Mouse (Mus musculus): ENCODE results near the gene Nup98. TPM values are rescaled to one million over a fixed set of nuclear protein-coding genes. Genes with fewer than 3 reads are reported as not detected.
A peak's percentile ranks its signal among the peaks of the same experiment; 100 is the strongest.

The Nup98 gene
- total RNA-seq, 2 experiments from 2014 or later: 49.4 to 49.7 TPM

DNA sequence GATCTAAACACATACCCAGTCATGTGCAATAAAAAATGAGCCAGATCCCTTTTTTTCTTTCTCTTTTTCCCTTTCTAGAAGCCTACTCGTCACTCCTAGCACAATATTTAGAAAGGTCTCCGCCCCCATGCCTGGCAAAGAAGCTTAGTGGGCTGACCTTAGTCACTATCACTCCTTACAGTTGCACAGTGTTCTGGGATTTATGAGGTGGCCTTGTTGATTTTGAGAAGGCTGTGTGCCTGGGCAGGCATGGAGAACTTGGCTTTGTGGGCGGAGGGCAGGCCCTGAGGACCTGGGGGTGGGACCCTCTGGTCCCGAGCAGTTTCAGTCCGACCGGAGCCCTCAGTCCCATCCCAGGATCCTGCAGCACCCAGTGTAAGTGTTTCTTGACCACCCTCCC is 19.8 kb upstream of the Nup98 start:
- DNase-seq: peak; percentile 55

DNA sequence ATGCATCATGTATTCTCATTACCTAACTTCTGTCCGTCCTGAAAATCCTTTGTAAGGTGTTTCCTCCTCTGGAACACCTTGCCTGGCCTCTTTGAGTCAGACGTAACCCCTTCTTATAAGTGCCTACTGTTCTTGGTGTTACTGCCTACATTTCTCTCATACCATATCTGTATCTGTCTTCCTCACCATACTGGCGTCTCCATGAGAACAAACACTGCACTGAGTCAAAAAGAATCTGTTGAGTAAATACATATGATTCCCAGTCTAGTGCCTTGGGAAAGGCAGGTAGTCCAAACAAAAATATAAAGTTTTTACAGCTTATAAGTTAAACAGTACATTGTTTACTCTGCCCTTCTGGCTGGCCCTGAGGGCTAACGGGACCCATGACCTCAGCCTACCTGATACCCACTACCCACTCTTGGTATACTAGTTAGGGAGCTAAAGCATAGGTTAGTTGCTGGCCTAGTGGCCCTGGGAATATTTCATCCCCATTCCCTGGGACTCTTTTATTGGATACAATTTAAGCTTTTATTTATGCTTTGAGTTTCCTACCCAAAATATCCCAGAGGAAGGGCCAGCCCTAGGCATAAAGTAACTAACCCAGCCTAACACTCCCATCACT is 18.2 kb upstream of the Nup98 start:
- no peak for DNase-seq

DNA sequence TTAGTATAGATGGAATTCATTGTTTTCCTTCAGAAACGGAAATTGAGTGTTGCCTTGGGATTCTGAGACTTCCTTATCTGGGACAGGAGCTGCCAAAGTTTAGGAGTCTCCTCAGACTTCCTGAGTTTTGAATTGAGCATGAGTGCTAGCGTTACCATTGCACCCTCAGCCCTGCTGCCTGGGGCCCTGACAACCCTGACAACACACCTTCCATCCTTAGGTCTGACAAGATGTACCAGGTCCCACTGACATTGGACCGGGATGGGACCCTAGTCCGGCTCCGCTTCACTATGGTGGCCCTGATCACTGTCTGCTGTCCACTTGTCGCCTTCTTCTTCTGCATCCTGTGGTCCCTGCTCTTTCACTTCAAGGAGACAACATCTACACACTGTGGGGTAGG is 16.1 kb upstream of the Nup98 start:
- no peak for DNase-seq

DNA sequence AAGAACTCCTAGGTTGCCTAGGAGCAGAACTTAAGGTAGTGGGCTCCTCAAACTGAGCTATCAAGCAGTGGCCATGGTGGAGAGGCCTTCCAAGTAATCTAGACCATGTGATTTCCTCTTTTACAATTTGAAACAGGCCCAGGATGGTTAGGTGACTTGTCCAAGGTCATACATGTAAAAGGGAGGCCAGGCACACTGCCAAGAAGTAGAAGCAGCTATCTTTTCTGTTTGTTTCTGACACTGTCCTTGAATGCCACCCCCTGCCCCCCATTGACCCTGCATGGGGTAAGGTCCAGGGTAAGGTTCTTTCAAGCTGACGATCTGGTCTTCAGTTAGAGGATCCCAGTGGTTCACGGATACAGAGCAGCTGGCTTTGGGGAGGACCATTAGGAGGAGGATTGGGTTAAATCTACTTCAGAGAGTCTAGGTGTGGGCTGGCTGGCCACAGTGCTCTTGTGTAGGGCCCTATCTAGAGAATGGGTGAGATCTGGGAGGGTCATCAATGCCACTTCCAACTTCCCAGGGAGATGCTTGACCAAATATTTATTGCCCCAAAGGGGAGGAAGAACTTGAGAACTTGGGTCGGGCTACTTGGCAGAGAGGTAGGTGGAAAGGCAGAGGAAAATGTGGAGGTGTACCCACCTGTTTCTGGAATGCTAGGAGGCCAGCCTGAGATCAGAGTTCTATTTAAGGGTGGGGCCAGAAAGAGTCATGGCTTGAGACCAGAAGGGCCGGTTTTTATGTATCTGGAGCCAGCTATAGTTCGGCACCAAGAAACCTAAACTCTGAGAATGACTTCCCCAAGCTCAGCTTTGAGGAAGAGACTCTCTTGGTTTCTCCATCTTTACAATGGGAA is 14.1 kb upstream of the Nup98 start:
- DNase-seq: peak; percentile 72

DNA sequence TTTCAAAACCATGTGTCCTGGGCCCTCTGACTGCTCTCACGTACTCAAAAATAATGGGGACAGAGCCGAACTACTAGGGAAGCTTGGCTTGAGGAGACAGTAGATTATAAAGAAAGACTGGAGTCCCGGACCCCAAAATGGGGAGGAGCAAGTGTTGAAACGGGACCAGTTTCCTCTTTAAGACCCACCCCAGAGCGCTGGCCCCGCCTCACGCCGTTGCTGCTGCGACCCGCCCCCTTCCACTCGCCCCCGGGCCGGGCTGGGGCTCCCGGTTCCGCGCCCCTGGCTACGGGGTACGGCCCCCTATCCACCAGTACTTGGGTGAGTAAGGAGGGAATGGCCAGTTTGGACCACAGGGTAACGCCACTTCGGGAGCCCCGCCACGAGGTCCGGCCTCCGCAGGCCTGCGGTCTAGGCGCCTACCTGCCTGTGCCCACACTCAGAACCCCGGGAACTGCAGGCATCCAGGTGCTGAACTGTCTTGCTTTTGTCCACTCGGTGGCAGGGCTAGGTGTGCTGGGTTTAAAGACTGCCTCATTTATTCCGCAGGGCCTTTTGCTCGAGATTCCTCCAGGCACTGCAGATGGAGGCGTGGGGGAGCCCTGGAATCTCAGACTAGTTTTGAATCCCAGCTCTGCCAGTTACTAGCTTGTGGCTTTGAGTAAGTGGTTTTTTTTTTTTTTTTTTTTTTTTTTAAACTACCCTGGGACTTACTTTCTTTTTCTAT is 13.0 kb upstream of the Nup98 start:
- DNase-seq: peak; percentile 86

DNA sequence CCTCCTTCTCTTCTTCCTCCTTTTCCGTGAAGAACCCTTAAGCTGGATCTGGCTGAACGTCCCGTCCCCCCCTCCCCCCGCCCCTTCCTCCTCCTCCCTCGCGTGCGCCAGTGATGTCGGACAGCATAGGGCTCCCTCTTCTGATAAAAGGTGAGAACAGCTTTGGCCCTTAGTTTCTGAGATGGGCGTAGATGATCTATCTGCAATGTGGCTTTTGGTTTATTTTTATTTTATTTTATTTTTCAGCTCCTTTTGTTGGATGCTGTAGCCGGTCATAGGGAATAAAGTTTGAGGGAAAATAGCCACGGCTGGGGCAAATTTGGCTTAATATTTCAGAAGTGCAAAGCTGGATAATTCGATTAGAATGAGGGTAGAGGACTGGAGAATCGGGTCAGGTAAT is 12.4 kb upstream of the Nup98 start:
- peak; percentile 58 for DNase-seq

DNA sequence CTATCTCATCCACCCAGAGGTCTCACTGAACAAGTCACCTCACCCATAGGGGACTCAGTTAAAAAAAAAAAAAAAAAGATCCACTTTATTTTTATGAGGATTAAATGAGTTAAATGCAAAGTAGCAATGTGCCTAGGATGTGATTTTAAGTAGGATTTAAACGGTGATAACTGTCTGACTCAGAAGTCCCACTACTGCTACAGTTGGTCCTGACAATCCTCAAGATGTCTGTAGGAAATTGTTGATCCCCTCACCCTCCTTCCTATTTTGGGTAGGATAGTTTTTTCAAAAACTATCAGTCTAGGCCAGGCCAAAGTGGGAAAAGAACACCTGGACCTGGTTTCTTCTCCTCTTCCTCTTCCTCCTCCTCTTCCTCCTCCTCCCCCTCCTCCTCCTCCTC is 11.9 kb upstream of the Nup98 start:
- DNase-seq: no peak

DNA sequence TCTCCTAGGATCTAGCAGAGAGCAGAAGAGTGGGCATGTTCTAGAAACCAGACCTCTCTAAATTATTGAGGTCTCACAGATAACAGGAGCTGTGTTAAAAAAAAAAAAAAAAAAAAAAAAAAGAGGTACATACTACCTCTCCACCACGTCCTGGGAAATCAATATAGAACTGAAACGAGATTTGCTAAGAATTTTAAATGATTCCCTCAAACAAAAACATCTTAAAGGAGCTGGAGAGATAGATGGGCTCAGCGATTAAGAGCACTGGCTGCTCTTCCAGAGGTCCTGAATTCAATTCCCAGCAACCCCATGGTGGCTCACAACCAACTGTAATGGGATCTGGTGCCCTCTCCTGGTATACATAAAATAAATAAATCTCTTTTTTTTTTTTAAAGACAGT is 1.1 kb upstream of the Nup98 start:
- no peak for DNase-seq

DNA sequence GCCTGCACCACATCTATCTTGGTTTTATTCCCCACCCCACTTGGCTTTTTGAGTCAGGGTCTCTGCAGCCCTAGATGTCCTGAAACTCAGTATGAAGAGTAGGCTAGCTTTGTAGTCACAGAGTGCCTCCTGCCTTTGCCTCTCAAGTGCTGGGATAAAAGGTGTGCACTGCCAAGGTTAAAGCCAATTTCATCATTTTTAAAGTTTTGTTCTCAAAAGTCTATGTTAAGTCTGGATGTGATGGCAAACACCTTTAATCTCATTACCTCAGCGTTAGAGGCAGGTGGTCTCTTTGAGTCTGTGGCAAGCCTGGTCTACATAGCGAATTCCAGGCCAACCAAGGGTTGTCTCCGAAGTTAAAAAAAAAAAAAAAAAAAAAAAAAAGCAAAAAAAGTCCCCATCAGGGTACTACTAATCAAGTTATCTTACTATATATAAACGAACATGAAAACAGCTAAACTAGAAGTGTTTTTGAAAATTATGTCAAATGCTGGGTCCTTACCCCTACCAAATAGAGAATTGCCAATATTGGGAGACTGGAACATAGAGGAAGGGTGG is 1.1 kb downstream of the Nup98 start:
- no peak for DNase-seq

DNA sequence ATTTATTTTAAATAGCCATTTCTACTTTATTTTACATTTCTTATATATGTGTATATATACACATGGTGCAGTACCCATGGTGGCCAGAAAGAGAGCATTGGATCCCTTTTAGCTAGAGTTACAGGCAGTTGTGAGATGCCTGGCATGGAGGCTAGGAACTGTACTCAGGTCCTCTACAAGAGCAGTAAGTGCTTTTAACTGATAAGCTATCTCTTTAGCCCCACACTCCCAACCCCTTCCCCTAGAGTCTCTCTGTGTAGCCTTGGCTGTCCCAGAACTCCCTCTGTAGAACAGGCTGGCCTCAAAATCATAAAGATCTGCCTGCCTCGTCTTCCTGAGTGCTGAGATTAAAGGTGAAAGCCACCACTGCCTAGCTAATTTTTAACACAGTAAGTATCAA is 4.3 kb downstream of the Nup98 start:
- no peak for DNase-seq

DNA sequence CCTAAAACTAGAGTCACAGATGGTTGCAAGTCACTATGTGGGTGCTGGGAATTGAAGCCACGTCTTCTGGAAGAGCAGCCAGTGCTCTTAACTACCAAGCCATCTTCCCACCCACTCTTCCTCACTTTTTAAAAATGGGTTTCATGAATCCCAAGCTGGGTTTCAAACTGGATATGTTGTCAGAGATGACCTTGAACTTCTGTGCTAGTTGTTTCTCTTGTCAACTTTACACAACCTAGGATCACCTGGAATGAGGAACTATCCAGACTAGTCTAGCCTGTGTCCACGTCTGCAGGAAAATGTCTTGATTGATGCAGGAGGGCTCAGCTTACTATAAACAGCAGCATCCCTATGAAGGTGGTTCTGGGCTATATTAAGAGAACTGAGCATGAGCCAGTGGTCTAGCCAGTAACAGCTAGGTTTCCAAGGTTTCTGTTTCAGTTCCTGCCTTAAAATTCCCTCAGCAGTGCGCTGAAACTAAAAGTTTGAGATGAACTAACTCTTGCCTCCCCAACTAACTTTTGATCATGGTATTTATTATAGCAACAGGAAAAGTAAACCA is 5.6 kb downstream of the Nup98 start:
- no peak for DNase-seq

DNA sequence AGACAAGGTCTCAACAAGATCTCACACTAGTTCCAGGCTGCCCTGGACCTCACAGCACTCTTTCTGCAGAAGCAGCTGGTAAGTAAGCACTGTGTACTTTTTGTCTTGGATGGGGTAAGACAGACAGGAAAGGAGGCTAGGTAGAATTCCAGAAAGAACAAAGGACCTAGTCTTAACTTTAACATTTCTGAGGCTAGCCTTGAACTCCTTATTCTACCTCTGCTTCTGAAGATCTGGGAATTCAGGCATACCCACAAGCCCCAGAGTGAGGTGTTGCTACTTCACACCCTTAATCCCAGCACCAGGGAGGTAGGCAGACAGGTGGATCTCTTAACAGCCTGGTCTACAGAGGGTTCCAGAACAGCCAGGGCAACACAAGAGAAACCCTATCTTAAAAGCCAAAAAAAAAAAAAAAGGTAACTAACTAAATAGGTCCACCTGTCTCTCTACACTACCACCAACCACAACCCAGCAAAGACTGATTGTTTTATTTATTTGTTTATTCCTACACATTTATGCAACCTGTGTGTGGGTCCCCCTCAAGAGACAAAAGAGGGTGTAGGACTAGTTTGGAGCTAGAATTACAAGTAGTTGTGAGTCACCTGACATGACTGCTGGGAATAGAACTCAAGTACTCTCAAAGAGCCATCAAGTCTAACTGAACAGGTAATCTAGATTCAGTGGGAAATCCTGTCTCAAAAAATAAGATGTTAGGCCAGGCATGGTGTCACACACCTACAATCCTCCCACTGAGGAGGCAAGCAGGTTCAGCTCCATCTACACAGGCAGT is 8.8 kb downstream of the Nup98 start:
- DNase-seq: no peak

DNA sequence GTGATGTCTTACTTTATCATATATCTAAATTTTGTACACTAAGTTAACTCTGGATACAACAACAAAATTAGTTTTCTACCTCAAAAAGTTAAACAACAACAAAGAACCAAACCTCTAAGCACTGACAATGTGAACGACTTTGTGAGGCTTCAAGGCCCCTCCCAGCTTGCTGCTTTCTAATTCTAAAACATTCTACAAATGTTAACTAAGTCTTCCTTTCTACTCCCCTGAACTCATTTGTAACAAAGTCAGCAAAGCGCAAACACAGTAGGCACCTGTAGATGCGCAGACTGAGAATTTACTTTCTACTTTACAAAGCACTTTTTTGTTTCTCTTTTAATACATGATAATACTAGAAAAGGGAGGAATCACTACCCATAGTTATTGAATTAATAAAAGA is 9.4 kb downstream of the Nup98 start:
- no peak for DNase-seq

DNA sequence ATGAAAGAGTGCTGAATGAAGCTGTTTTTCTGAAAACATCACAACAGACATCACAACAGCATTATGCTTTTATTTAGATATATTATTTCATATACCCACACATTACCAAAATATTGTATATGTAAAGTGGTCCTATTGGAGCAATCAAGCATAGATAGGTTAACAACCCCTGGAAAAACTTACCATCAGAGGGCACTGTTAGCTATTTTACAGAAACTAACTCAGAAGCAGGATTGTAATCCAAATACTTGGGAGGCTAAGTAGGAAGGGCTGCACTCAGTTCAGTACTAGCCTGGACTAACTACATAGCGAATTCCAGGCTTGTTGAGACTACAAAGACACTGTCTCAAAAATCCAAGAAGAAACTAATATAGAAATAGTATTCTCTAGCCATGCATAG is 17.6 kb downstream of the Nup98 start:
- no peak for DNase-seq

DNA sequence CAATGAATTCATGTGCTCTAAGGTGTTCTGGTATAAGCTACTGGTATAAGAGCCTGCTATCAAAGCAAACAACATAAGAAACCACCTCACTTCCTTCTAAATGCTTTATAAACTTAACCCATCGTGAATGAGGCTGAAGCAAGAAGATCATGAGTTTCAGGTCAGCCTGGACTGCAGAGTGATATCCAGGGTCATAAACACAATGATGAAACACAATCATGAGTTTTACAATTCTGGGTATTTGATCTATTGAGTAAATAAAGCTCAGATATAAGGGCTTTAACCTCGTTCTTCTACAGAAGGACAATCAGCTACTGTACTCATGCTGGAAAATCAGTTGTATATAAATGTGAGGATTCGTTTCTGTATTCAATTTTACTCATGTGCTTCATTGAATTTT is 26.1 kb downstream of the Nup98 start:
- no peak for DNase-seq

DNA sequence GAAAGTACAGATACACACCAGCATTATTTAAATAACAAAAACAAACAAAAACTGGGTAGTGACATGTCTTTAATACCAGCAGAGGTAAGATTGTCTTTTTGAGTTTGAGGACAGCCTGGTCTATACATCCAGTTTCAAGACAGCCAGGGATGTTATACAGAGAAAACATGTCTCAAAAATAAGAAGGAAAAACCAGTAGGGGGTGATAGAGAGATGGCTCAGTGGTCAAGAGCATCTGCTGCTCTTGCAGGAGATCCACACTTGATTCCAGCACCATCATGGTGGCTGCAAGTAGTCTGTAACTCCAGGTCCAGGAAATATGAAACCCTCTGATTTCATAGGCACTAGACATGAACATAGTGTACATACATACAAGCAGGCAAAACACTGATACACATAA is 39.7 kb downstream of the Nup98 start:
- no peak for DNase-seq

DNA sequence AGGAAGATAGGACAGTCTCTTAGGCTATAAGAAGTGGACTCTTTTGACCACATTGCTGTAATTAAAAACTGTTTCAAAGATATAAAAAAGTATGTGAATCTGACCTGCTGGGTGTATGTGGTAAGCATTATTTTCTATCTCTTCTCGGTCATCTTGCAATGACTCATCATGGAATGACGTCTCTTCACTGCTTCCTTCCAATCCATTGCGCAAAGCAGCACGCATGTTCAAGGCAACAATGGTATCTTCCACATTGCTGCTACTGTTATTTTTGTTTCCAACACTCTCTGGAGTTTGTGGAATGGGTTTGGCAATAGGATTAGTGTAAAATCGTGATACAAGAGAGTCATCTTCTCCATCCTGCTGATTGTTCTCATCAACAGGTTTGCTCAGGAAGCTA is 56.3 kb downstream of the Nup98 start:
- no peak for DNase-seq

DNA sequence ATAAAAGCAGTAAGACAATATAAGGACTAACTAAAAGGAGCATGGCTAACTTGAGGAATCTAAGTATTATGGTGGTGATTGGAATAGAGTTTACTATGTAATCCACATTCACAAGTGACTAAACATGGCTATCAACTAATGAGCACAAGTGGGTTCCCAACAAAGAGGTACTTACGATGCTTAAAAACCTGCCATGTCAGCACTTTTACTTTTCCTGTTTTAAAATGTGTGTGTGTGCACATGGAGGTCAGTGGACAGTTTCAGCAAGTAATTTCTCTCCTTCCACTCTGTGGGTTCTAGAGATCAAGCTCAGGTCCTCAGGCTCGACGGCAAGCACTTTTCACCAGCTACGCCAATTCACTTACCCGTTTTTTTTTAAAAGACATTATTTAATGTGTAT is 72.1 kb downstream of the Nup98 start:
- DNase-seq: no peak

DNA sequence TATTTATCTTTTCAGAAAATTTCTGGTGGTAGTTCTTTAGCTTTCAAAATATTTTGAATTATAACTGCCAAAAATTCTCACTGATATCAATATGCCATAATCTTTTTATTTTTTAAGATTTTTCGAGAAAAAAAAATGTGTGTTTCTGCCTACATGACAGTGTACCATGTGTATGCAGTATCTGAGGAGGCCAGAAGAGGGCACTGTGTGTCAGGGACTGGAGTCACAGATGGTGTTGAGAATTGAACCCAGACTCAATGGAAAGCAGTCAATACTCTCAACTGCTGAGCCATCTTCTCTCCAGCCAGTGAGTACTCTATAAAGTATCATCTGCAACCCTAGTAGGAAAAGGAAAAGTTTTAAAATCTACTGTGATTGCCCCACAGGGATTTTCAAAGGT is 72.5 kb downstream of the Nup98 start:
- DNase-seq: peak; percentile 44

DNA sequence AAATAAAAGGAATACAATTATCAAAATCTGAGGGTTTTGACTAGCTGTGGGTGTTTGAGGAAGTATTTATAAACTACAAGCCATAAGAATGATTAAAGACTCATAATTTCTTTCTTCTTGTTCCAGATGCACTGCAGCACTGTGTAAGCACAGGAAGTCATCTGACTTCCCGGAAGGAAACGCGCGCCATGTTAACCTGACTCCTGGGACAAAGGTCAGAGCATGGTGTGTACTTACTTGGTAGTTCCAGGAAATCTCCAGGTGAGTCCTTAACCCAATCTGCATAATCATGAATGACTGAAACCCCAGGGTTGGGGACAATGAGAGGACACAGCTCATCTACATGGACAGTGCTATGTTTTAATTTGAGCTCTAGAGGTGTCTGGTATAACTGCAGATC is 77.6 kb downstream of the Nup98 start:
- no peak for DNase-seq

DNA sequence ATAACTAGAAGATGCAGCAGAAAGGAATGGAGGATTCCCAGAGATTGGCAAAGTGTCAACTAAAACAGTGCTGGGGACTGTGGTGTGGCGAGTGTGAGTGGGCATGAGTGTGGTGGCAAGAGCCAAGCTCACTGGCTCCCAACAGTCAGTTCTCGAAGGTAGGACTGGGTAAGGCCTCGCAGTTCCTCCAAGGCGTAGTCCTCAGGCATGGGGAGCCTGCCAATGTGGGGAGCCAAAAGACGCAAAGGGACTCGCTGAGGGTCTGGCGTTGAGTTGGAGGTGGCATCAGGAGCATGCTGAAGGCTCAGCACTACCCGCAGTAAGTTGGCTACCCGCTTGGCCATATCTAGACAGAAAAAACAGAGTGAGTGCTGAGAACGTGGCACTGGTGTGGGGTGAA is 89.7 kb downstream of the Nup98 start:
- DNase-seq: no peak

DNA sequence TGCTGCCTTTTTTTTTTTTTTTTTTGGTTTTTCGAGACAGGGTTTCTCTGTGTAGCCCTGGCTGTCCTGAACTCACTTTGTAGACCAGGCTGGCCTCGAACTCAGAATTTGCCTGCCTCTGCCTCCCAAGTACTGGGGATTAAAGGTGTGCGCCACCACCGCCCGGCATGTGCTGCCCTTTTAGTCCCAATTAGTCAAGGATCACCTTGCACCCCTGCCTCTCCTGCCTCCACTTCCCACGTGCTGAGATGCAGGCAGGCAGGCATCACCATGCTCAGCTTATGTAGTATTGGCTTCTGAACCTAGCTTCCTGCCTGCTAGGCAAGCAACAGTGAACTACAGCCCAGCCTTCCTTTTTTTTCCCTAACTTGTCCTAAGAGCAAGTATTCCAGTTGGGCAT is 92.6 kb downstream of the Nup98 start:
- no peak for DNase-seq
